Mouse (Mus musculus) limb, embryonic 14.5 days (tissue): ENCODE measurements around the gene Arl6ip5. TPM values are rescaled to one million over a fixed set of nuclear protein-coding genes. Genes with fewer than 3 reads are reported as not detected.

Experiments used
- ATAC-seq: fragments of 200-750 bp; cut with Nextera tagmentation; 2 replicates; pipeline ENCODE4 v1.8.0; 2017; ENCODE audit warnings: low read depth, moderate number of reproducible peaks, moderate TSS enrichment; ENCODE audit not compliant: low FRiP score
- DNase-seq: peaks from one replicate; pipeline ENCODE4 v3.0.0-alpha.2; 2015; ENCODE audit warnings: low spot score
- H3K27ac ChIP-seq: fragments of 300-500 bp; sonication (generic); replicated peaks from 2 replicates; pipeline ENCODE4 v1.5.1; 2014; ENCODE audit warnings: low read depth, mild to moderate bottlenecking, low read length, moderate library complexity, mixed read lengths
- H3K27me3 ChIP-seq: fragments of 300-500 bp; sonication (generic); 2 replicates; pipeline ENCODE4 v1.6.1; 2014; ENCODE audit warnings: low read length, mixed read lengths; ENCODE audit not compliant: control insufficient read depth, insufficient read depth
- H3K36me3 ChIP-seq: fragments of 300-500 bp; sonication (generic); 2 replicates; pipeline ENCODE4 v1.6.1; 2014; ENCODE audit warnings: mild to moderate bottlenecking, low read length, moderate library complexity, mixed read lengths; ENCODE audit not compliant: control insufficient read depth, insufficient read depth
- H3K4me1 ChIP-seq: fragments of 300-500 bp; sonication (generic); 2 replicates; pipeline ENCODE4 v1.6.1; 2014; ENCODE audit warnings: antibody characterized with exemption, low read length, mixed read lengths; ENCODE audit not compliant: control insufficient read depth, insufficient read depth
- H3K4me2 ChIP-seq: fragments of 300-500 bp; sonication (generic); replicated peaks from 2 replicates; pipeline ENCODE4 v1.6.1; 2014; ENCODE audit warnings: low read depth, mild to moderate bottlenecking, low read length, moderate library complexity; ENCODE audit not compliant: severe bottlenecking
- H3K4me3 ChIP-seq: fragments of 300-500 bp; sonication (generic); replicated peaks from 2 replicates; pipeline ENCODE4 v1.5.1; 2014; ENCODE audit warnings: low read length
- H3K9ac ChIP-seq: fragments of 300-500 bp; sonication (generic); 2 replicates; pipeline ENCODE4 v1.6.1; 2014; ENCODE audit warnings: mild to moderate bottlenecking, low read depth, low read length, moderate library complexity; ENCODE audit not compliant: severe bottlenecking
- H3K9me3 ChIP-seq: fragments of 300-500 bp; sonication (generic); 2 replicates; pipeline ENCODE4 v1.6.1; 2016; ENCODE audit warnings: low read length; ENCODE audit not compliant: control insufficient read depth
- POLR2A ChIP-seq: fragments of 200-500 bp; IDR thresholded peaks from 2 replicates; pipeline ENCODE4 v1.8.0; 2012; ENCODE audit warnings: inconsistent platforms, mild to moderate bottlenecking, moderate library complexity, borderline replicate concordance; ENCODE audit not compliant: insufficient read depth, insufficient read length; ENCODE audit errors: extremely low read depth
- WGBS: fragments of 180-500 bp; shearing (Covaris S2); extraction: QIAGEN DNeasy Blood & Tissue Kit; methylation state at CpG from one replicate; pipeline ENCODE4 v1.1.7; 2014; 5-methylcytosine and 5-hydroxymethylcytosine counted together
- polyA plus RNA-seq, 2 experiments: library from polyadenylated mRNA; depleted of rRNA in 1 of 2; stranded (reverse) in 1 of 2; unstranded in 1 of 2; fragments of >200 nt; fragmentation: Nextera tagmentation in 1 of 2; extraction: Ambion mirVana in 1 of 2; gene quantifications; 2 replicates each; pipeline versions ENCODE4 v1.2.1 to v1.2.3; 2012 to 2014

Arl6ip5 gene
- polyA plus RNA-seq, 2 experiments = 49.1 to 81.3 TPM

- H3K36me3 ChIP-seq = no peaks in the 10 kb centered on the region
- DNase-seq = peak; percentile 87
- TF ChIP-seq POLR2A = no peak
- no peaks in the 10 kb centered on the region for H3K9me3 ChIP-seq
- no peak overlapping the region for H3K27ac ChIP-seq
- ATAC-seq = peak; percentile 82
- peak overlapping the region; percentile 48 for H3K4me2 ChIP-seq
- no peaks in the 10 kb centered on the region for H3K27me3 ChIP-seq
- peak overlapping the region; percentile 21 for H3K4me3 ChIP-seq
- H3K4me1 ChIP-seq = 0 out of 2 replicates have a peak, but pooled peaks cover 19% of the 10 kb centered on the region
- whole genome bisulfite sequencing = 2% methylated on average over 19 of the region's 19 CpGs
- H3K9ac ChIP-seq = 0 out of 2 replicates have a peak overlapping the region, but pooled peaks have one; percentile 21
Observed at GRCm38 (mm10) chr6:97278014-97278787, 67.7 kb downstream of the Arl6ip5 start.

GRCm38 (mm10) chr6:97278878-97279277, 68.4 kb downstream of the Arl6ip5 start:
- no peak for ATAC-seq
- no peak overlapping the region for H3K4me2 ChIP-seq
- WGBS = 43% methylated on average over 6 of the region's 6 CpGs
- H3K27me3 ChIP-seq = no peaks in the 10 kb centered on the region
- H3K4me3 ChIP-seq = no peak overlapping the region
- no peak overlapping the region for H3K27ac ChIP-seq
- no peaks in the 10 kb centered on the region for H3K9me3 ChIP-seq
- no peak overlapping the region for H3K9ac ChIP-seq
- H3K36me3 ChIP-seq = no peaks in the 10 kb centered on the region
- DNase-seq = no peak
- no peak for TF ChIP-seq POLR2A
- H3K4me1 ChIP-seq = 0 out of 2 replicates have a peak, but pooled peaks cover 19% of the 10 kb centered on the region

Other genes starting within 250 kb of the Arl6ip5 start
- 0.29 and 0.31 TPM in 2 replicates for gene Fam19a4, start 150.3 kb upstream of the Arl6ip5 start, polyA plus RNA-seq (2012; rRNA removed)
- gene Fam19a4, start 150.3 kb upstream of the Arl6ip5 start, polyA plus RNA-seq (2014; fragmentation: Nextera tagmentation; extraction: Ambion mirVana) = 0.28 and 0.43 TPM in 2 replicates
- 15.4 and 16.7 TPM in 2 replicates for gene Eogt, start 61.5 kb upstream of the Arl6ip5 start, polyA plus RNA-seq (2012; rRNA removed)
- 9.5 and 10.8 TPM in 2 replicates for gene Eogt, start 61.5 kb upstream of the Arl6ip5 start, polyA plus RNA-seq (2014; fragmentation: Nextera tagmentation; extraction: Ambion mirVana)
- gene Tmf1, start 31.6 kb upstream of the Arl6ip5 start, polyA plus RNA-seq (2012; rRNA removed) = 3.8 and 6.2 TPM in 2 replicates
- 34.8 and 35.3 TPM in 2 replicates for gene Tmf1, start 31.6 kb upstream of the Arl6ip5 start, polyA plus RNA-seq (2014; fragmentation: Nextera tagmentation; extraction: Ambion mirVana)
- gene Uba3, start 5.0 kb upstream of the Arl6ip5 start, polyA plus RNA-seq (2012; rRNA removed) = 70.4 and 81.1 TPM in 2 replicates
- 76.2 and 77.6 TPM in 2 replicates for gene Uba3, start 5.0 kb upstream of the Arl6ip5 start, polyA plus RNA-seq (2014; fragmentation: Nextera tagmentation; extraction: Ambion mirVana)
- 6.6 and 11.9 TPM in 2 replicates for gene Lmod3, start 42.1 kb downstream of the Arl6ip5 start, polyA plus RNA-seq (2012; rRNA removed)
- 9.4 and 12.2 TPM in 2 replicates for gene Lmod3, start 42.1 kb downstream of the Arl6ip5 start, polyA plus RNA-seq (2014; fragmentation: Nextera tagmentation; extraction: Ambion mirVana)